Mouse (Mus musculus): ENCODE results near the gene Banf2. TPM values are rescaled to one million over a fixed set of nuclear protein-coding genes. Genes with fewer than 3 reads are reported as not detected.

The Banf2 gene
- polyA plus RNA-seq, 1 experiment from 2014 or later = not detected

- no peak for DNase-seq (ENCODE audit: low spot score)
- ATAC-seq (replicated peaks; ENCODE audit: low FRiP score, low read depth) = no peak
- no peaks in the 10 kb centered on the region for H3K9me3 ChIP-seq (replicated peaks; ENCODE audit: low read length)
- peak overlapping the region; percentile 69 for H3K4me2 ChIP-seq (ENCODE audit: low read length)
- H3K9ac ChIP-seq (ENCODE audit: low read depth, low read length) = 0 out of 2 replicates have a peak overlapping the region, but pooled peaks have one; percentile 98
- H3K27ac ChIP-seq = 0 out of 2 replicates have a peak overlapping the region, but pooled peaks have one; percentile 98
- H3K4me3 ChIP-seq (replicated peaks; ENCODE audit: low read depth, low read length) = no peak overlapping the region; the same call in 1 of the 2 replicates
- H3K27me3 ChIP-seq (ENCODE audit: insufficient read depth, low read length) = no peaks in the 10 kb centered on the region
- 76% methylated on average over 1 of the region's 1 CpGs for WGBS
- TF ChIP-seq CTCF (IDR thresholded peaks at IDR 0.05; ENCODE audit: low read depth) = no peak
- H3K36me3 ChIP-seq (ENCODE audit: insufficient read depth, low read length) = no peaks in the 10 kb centered on the region
- peaks cover 28% of the 10 kb centered on the region for H3K4me1 ChIP-seq (replicated peaks; ENCODE audit: insufficient read depth, low read length)
These were observed 23.8 kb upstream of the Banf2 start for GRCm38 (mm10) chr2:144009081-144009480.

- Histone ChIP-seq H3K27me3 (ENCODE audit: insufficient read depth, low read length) (no peaks in the 10 kb centered on the region), H3K27ac (peak overlapping the region; percentile 98), H3K36me3 (ENCODE audit: insufficient read depth, low read length) (no peaks in the 10 kb centered on the region), H3K4me3 (replicated peaks; ENCODE audit: low read depth, low read length) (peak overlapping the region; percentile 99), H3K4me2 (ENCODE audit: low read length) (peak overlapping the region; percentile 69), H3K9me3 (replicated peaks; ENCODE audit: low read length) (no peaks in the 10 kb centered on the region), H3K9ac (ENCODE audit: low read depth, low read length) (peak overlapping the region; percentile 98), H3K4me1 (replicated peaks; ENCODE audit: insufficient read depth, low read length) (peaks cover 24% of the 10 kb centered on the region)
- no peak for TF ChIP-seq CTCF (IDR thresholded peaks at IDR 0.05; ENCODE audit: low read depth)
- DNase-seq (ENCODE audit: low spot score) (peak; percentile 62), ATAC-seq (replicated peaks; ENCODE audit: low FRiP score, low read depth) (peak; percentile 22)
- 2% methylated on average over 30 of the region's 30 CpGs for WGBS
These were observed 23.1 kb upstream of the Banf2 start for GRCm38 (mm10) chr2:144009551-144010281.

GRCm38 (mm10) chr2:144010282-144011044 lies 22.4 kb upstream of the Banf2 start:
- peak overlapping the region; percentile 98 for H3K27ac ChIP-seq
- H3K36me3 ChIP-seq (ENCODE audit: insufficient read depth, low read length) = no peaks in the 10 kb centered on the region
- no peaks in the 10 kb centered on the region for H3K27me3 ChIP-seq (ENCODE audit: insufficient read depth, low read length)
- peak; percentile 75 for TF ChIP-seq CTCF (IDR thresholded peaks at IDR 0.05; ENCODE audit: low read depth)
- DNase-seq (ENCODE audit: low spot score) = peak; percentile 85
- H3K9ac ChIP-seq (ENCODE audit: low read depth, low read length) = peak overlapping the region; percentile 98
- no peaks in the 10 kb centered on the region for H3K9me3 ChIP-seq (replicated peaks; ENCODE audit: low read length)
- ATAC-seq (replicated peaks; ENCODE audit: low FRiP score, low read depth) = peak; percentile 51
- under 1% methylated on average over 96 of the region's 107 CpGs for WGBS
- peak overlapping the region; percentile 99 for H3K4me3 ChIP-seq (replicated peaks; ENCODE audit: low read depth, low read length)
- peak overlapping the region; percentile 69 for H3K4me2 ChIP-seq (ENCODE audit: low read length)
- H3K4me1 ChIP-seq (replicated peaks; ENCODE audit: insufficient read depth, low read length) = peaks cover 23% of the 10 kb centered on the region

- ATAC-seq (replicated peaks; ENCODE audit: low FRiP score, low read depth) = peak; percentile 97
- Histone ChIP-seq H3K4me3 (replicated peaks; ENCODE audit: low read depth, low read length) (peak within 1 kb of the TSS; percentile 99), H3K9me3 (replicated peaks; ENCODE audit: low read length) (no peaks in the 10 kb centered on the region), H3K4me1 (replicated peaks; ENCODE audit: insufficient read depth, low read length) (peaks cover 17% of the 10 kb centered on the region), H3K36me3 (ENCODE audit: insufficient read depth, low read length) (no peaks in the 10 kb centered on the region), H3K4me2 (ENCODE audit: low read length) (peak within 1 kb of the TSS; percentile 69), H3K27me3 (ENCODE audit: insufficient read depth, low read length) (no peaks in the 10 kb centered on the region), H3K27ac (peak within 1 kb of the TSS; percentile 98), H3K9ac (ENCODE audit: low read depth, low read length) (peak within 1 kb of the TSS; percentile 98)
- peak; percentile 99 for DNase-seq (ENCODE audit: low spot score)
- under 1% methylated on average over 42 of the region's 53 CpGs for WGBS
- no peak for TF ChIP-seq CTCF (IDR thresholded peaks at IDR 0.05; ENCODE audit: low read depth)
These were observed 21.7 kb upstream of the Banf2 start, which contains the start of gene Rrbp1 for GRCm38 (mm10) chr2:144011080-144011551. Rrbp1 (minus strand) TSS chr2:144011263.

- Histone ChIP-seq H3K27me3 (ENCODE audit: insufficient read depth, low read length) (no peaks in the 10 kb centered on the region), H3K36me3 (ENCODE audit: insufficient read depth, low read length) (no peaks in the 10 kb centered on the region), H3K27ac (no peak overlapping the region), H3K9me3 (replicated peaks; ENCODE audit: low read length) (no peaks in the 10 kb centered on the region), H3K9ac (ENCODE audit: low read depth, low read length) (no peak overlapping the region), H3K4me1 (replicated peaks; ENCODE audit: insufficient read depth, low read length) (peaks cover 8% of the 10 kb centered on the region), H3K4me3 (replicated peaks; ENCODE audit: low read depth, low read length) (no peak overlapping the region), H3K4me2 (ENCODE audit: low read length) (no peak overlapping the region)
- DNase-seq (ENCODE audit: low spot score) (no peak), ATAC-seq (replicated peaks; ENCODE audit: low FRiP score, low read depth) (no peak)
- 83% methylated on average over 11 of the region's 11 CpGs for WGBS
- TF ChIP-seq CTCF (IDR thresholded peaks at IDR 0.05; ENCODE audit: low read depth) = no peak
These were observed 18.8 kb upstream of the Banf2 start for GRCm38 (mm10) chr2:144014051-144014450.

- no peak; the same call in 1 of the 2 replicates for TF ChIP-seq CTCF (IDR thresholded peaks at IDR 0.05; ENCODE audit: low read depth)
- Histone ChIP-seq H3K9ac (ENCODE audit: low read depth, low read length) (no peak overlapping the region), H3K9me3 (replicated peaks; ENCODE audit: low read length) (no peaks in the 10 kb centered on the region), H3K27me3 (ENCODE audit: insufficient read depth, low read length) (no peaks in the 10 kb centered on the region), H3K4me3 (replicated peaks; ENCODE audit: low read depth, low read length) (no peak overlapping the region), H3K36me3 (ENCODE audit: insufficient read depth, low read length) (no peaks in the 10 kb centered on the region), H3K4me1 (replicated peaks; ENCODE audit: insufficient read depth, low read length) (peaks cover 4% of the 10 kb centered on the region), H3K4me2 (ENCODE audit: low read length) (no peak overlapping the region), H3K27ac (no peak overlapping the region)
- 55% methylated on average over 5 of the region's 5 CpGs for WGBS
- ATAC-seq (replicated peaks; ENCODE audit: low FRiP score, low read depth) (no peak), DNase-seq (ENCODE audit: low spot score) (no peak)
These were observed 18.4 kb upstream of the Banf2 start for GRCm38 (mm10) chr2:144014481-144014880.
